Mouse (Mus musculus): ENCODE results near the gene Inhba.

GRCm38 (mm10) chr13:16005517-16005916, 6.1 kb upstream of the Inhba start:
- TF ChIP-seq CTCF (IDR thresholded peaks at IDR 0.05; ENCODE audit: low read depth, low read length) (no peak), POLR2A (IDR thresholded peaks at IDR 0.05; ENCODE audit: borderline replicate concordance, low read depth, low read length) (no peak)

Data from bone marrow macrophage, adult 2 months (primary cell).